Mouse (Mus musculus): Measurements from ENCODE around the gene Ddx47. TPM values are rescaled to one million over a fixed set of nuclear protein-coding genes. Genes with fewer than 3 reads are reported as not detected.

The Ddx47 gene
- polyA plus RNA-seq, 1 experiment from 2014 or later: 90.8 TPM

- no peaks in the 10 kb centered on the region for H3K9me3 ChIP-seq (ENCODE audit: control insufficient read depth, low read length)
- H3K27ac ChIP-seq (replicated peaks; ENCODE audit: low read depth, low read length): no peak overlapping the region
- peaks cover 7% of the 10 kb centered on the region; the same call in 1 of the 2 replicates for H3K4me1 ChIP-seq (ENCODE audit: control insufficient read depth, insufficient read depth, low read length)
- no peak overlapping the region for H3K9ac ChIP-seq (ENCODE audit: low read depth, low read length)
- ATAC-seq (ENCODE audit: low read depth): no peak
- DNase-seq (ENCODE audit: low spot score): no peak
- H3K4me3 ChIP-seq (ENCODE audit: low read depth, low read length): no peak overlapping the region
- no peak overlapping the region for H3K4me2 ChIP-seq (ENCODE audit: low read depth, low read length)
- no peaks in the 10 kb centered on the region for H3K27me3 ChIP-seq (replicated peaks; ENCODE audit: control insufficient read depth, insufficient read depth, low read length)
- 35% methylated on average over 6 of the region's 6 CpGs for WGBS
- no peaks in the 10 kb centered on the region for H3K36me3 ChIP-seq (ENCODE audit: control insufficient read depth, insufficient read depth, low read length)
Observed at GRCm38 (mm10) chr6:134976628-134977027, 34.8 kb upstream of the Ddx47 start.

GRCm38 (mm10) chr6:134981231-134982062, 30.0 kb upstream of the Ddx47 start, which contains the start of gene Apold1:
Gene Apold1, plus strand, starts transcription at chr6:134981718.
- 0 out of 2 replicates have a peak, but pooled peaks cover 9% of the 10 kb centered on the region for H3K27me3 ChIP-seq (replicated peaks; ENCODE audit: control insufficient read depth, insufficient read depth, low read length)
- H3K9me3 ChIP-seq (ENCODE audit: control insufficient read depth, low read length): no peaks in the 10 kb centered on the region
- H3K27ac ChIP-seq (replicated peaks; ENCODE audit: low read depth, low read length): peak within 1 kb of the TSS; percentile 33; the same call in 1 of the 2 replicates
- no peaks in the 10 kb centered on the region for H3K36me3 ChIP-seq (ENCODE audit: control insufficient read depth, insufficient read depth, low read length)
- peak within 1 kb of the TSS; percentile 50 for H3K4me2 ChIP-seq (ENCODE audit: low read depth, low read length)
- peak within 1 kb of the TSS; percentile 24; the same call in 1 of the 2 replicates for H3K4me3 ChIP-seq (ENCODE audit: low read depth, low read length)
- H3K4me1 ChIP-seq (ENCODE audit: control insufficient read depth, insufficient read depth, low read length): peaks cover 11% of the 10 kb centered on the region; the same call in 1 of the 2 replicates
- peak; percentile 51; the same call in 1 of the 2 replicates for ATAC-seq (ENCODE audit: low read depth)
- peak within 1 kb of the TSS; percentile 46; the same call in 1 of the 2 replicates for H3K9ac ChIP-seq (ENCODE audit: low read depth, low read length)
- whole genome bisulfite sequencing: 32% methylated on average over 22 of the region's 22 CpGs
- peak; percentile 73 for DNase-seq (ENCODE audit: low spot score)

- Histone ChIP-seq H3K9ac (ENCODE audit: low read depth, low read length) (peak overlapping the region; percentile 64), H3K27ac (replicated peaks; ENCODE audit: low read depth, low read length) (no peak overlapping the region), H3K9me3 (ENCODE audit: control insufficient read depth, low read length) (no peaks in the 10 kb centered on the region), H3K4me3 (ENCODE audit: low read depth, low read length) (peak overlapping the region; percentile 64), H3K4me1 (ENCODE audit: control insufficient read depth, insufficient read depth, low read length) (peaks cover 11% of the 10 kb centered on the region; the same call in 1 of the 2 replicates), H3K4me2 (ENCODE audit: low read depth, low read length) (peak overlapping the region; percentile 95), H3K27me3 (replicated peaks; ENCODE audit: control insufficient read depth, insufficient read depth, low read length) (0 out of 2 replicates have a peak, but pooled peaks cover 9% of the 10 kb centered on the region), H3K36me3 (ENCODE audit: control insufficient read depth, insufficient read depth, low read length) (no peaks in the 10 kb centered on the region)
- ATAC-seq (ENCODE audit: low read depth) (peak; percentile 88), DNase-seq (ENCODE audit: low spot score) (peak; percentile 93)
- 4% methylated on average over 35 of the region's 62 CpGs for WGBS
Observed at GRCm38 (mm10) chr6:134983529-134984370, 27.7 kb upstream of the Ddx47 start.

- DNase-seq (ENCODE audit: low spot score) (no peak), ATAC-seq (ENCODE audit: low read depth) (no peak)
- H3K36me3 ChIP-seq (ENCODE audit: control insufficient read depth, insufficient read depth, low read length): no peaks in the 10 kb centered on the region
- no peak overlapping the region for H3K27ac ChIP-seq (replicated peaks; ENCODE audit: low read depth, low read length)
- H3K9ac ChIP-seq (ENCODE audit: low read depth, low read length): no peak overlapping the region
- 0 out of 2 replicates have a peak, but pooled peaks cover 9% of the 10 kb centered on the region for H3K27me3 ChIP-seq (replicated peaks; ENCODE audit: control insufficient read depth, insufficient read depth, low read length)
- peaks cover 11% of the 10 kb centered on the region; the same call in 1 of the 2 replicates for H3K4me1 ChIP-seq (ENCODE audit: control insufficient read depth, insufficient read depth, low read length)
- no peak overlapping the region for H3K4me2 ChIP-seq (ENCODE audit: low read depth, low read length)
- H3K9me3 ChIP-seq (ENCODE audit: control insufficient read depth, low read length): no peaks in the 10 kb centered on the region
- H3K4me3 ChIP-seq (ENCODE audit: low read depth, low read length): no peak overlapping the region
- 75% methylated on average over 3 of the region's 3 CpGs for WGBS
Observed at GRCm38 (mm10) chr6:134984748-134985147, 26.7 kb upstream of the Ddx47 start.

GRCm38 (mm10) chr6:134988377-134988776, 23.0 kb upstream of the Ddx47 start:
- 0 out of 2 replicates have a peak, but pooled peaks cover 4% of the 10 kb centered on the region for H3K4me1 ChIP-seq (ENCODE audit: control insufficient read depth, insufficient read depth, low read length)
- no peak overlapping the region for H3K27ac ChIP-seq (replicated peaks; ENCODE audit: low read depth, low read length)
- H3K4me2 ChIP-seq (ENCODE audit: low read depth, low read length): no peak overlapping the region
- DNase-seq (ENCODE audit: low spot score) (no peak), ATAC-seq (ENCODE audit: low read depth) (no peak)
- H3K9me3 ChIP-seq (ENCODE audit: control insufficient read depth, low read length): no peaks in the 10 kb centered on the region
- no peak overlapping the region for H3K4me3 ChIP-seq (ENCODE audit: low read depth, low read length)
- WGBS: 78% methylated on average over 9 of the region's 9 CpGs
- H3K9ac ChIP-seq (ENCODE audit: low read depth, low read length): no peak overlapping the region
- no peaks in the 10 kb centered on the region for H3K36me3 ChIP-seq (ENCODE audit: control insufficient read depth, insufficient read depth, low read length)
- no peaks in the 10 kb centered on the region for H3K27me3 ChIP-seq (replicated peaks; ENCODE audit: control insufficient read depth, insufficient read depth, low read length)

DNA sequence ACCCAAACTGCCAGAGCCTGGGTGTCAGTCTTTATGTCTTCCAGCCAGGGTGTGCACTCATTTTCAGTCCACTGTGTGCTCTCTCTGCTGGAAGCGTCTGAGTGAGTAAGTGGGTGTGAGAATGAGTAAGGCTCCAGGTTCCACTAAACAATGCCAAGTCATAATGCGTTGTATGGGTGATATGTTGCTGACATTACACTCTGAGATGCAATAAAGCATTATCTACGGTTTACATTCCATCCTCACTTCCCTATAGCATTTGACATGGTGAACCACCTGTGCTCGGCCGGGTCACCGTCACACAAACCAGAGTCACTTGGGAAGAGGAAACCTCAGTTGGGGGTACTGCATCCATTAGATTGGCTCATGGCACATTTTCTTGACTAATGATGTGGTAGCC, 20.7 kb upstream of the Ddx47 start:
- Histone ChIP-seq H3K9ac (ENCODE audit: low read depth, low read length) (no peak overlapping the region), H3K4me1 (ENCODE audit: control insufficient read depth, insufficient read depth, low read length) (no peaks in the 10 kb centered on the region), H3K27ac (replicated peaks; ENCODE audit: low read depth, low read length) (no peak overlapping the region), H3K4me3 (ENCODE audit: low read depth, low read length) (no peak overlapping the region), H3K4me2 (ENCODE audit: low read depth, low read length) (no peak overlapping the region), H3K9me3 (ENCODE audit: control insufficient read depth, low read length) (no peaks in the 10 kb centered on the region), H3K27me3 (replicated peaks; ENCODE audit: control insufficient read depth, insufficient read depth, low read length) (no peaks in the 10 kb centered on the region), H3K36me3 (ENCODE audit: control insufficient read depth, insufficient read depth, low read length) (no peaks in the 10 kb centered on the region)
- DNase-seq (ENCODE audit: low spot score) (no peak), ATAC-seq (ENCODE audit: low read depth) (no peak)
- WGBS: 91% methylated on average over 6 of the region's 6 CpGs

DNA sequence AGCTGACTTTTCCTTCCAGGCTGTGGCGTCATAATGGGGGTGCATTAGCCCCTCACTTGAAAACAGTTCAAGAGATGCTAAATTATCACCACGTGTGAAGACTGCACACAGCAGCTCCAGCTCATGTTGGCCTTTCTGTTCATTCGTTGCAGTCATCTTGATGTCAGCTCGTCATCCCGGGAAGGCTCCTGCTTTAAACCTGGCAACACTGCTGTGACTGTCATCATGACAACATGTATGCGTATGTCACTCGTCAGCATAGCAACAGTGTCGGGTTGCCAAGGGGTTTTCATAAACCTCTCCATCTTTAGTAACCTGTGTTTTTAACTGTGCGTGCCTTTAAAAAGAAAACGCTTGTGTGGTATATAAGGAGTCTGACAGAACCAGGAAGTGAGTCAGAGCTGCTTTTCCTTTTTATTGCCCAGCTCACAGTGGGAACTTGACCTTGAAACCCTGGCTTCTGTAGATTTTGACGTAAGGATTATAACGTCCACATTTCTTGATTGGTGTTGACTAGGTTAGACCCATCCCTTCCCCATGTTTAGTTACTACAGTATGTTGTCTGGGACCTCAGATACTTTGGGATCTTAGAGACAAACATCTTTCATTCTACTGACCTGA, 17.3 kb upstream of the Ddx47 start:
- no peak overlapping the region for H3K9ac ChIP-seq (ENCODE audit: low read depth, low read length)
- H3K27me3 ChIP-seq (replicated peaks; ENCODE audit: control insufficient read depth, insufficient read depth, low read length): no peaks in the 10 kb centered on the region
- no peak overlapping the region for H3K4me2 ChIP-seq (ENCODE audit: low read depth, low read length)
- H3K27ac ChIP-seq (replicated peaks; ENCODE audit: low read depth, low read length): no peak overlapping the region
- ATAC-seq (ENCODE audit: low read depth) (no peak), DNase-seq (ENCODE audit: low spot score) (no peak)
- no peaks in the 10 kb centered on the region for H3K36me3 ChIP-seq (ENCODE audit: control insufficient read depth, insufficient read depth, low read length)
- no peaks in the 10 kb centered on the region for H3K9me3 ChIP-seq (ENCODE audit: control insufficient read depth, low read length)
- no peak overlapping the region for H3K4me3 ChIP-seq (ENCODE audit: low read depth, low read length)
- H3K4me1 ChIP-seq (ENCODE audit: control insufficient read depth, insufficient read depth, low read length): no peaks in the 10 kb centered on the region
- WGBS: 53% methylated on average over 12 of the region's 12 CpGs

DNA sequence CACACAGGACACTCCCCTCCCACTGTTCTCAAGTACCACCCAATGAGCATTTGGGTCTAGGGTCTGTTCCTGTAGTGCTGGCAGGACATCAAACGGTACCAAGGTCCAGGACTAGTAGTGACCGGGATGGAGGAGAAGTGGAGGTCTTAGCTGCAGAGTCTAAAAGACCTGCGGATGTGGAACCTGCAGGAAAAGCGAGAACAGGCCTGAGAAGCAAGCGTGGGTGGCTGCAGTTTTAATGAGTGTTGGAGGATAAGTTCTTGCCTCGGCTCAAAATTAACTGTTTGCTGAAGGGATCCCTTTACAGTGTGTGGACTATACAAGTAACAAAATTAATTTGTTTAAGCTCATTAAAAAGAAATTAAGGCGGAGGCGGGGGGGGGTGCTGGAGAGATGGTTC, 16.4 kb upstream of the Ddx47 start:
- ATAC-seq (ENCODE audit: low read depth) (no peak), DNase-seq (ENCODE audit: low spot score) (no peak)
- Histone ChIP-seq H3K9ac (ENCODE audit: low read depth, low read length) (no peak overlapping the region), H3K27me3 (replicated peaks; ENCODE audit: control insufficient read depth, insufficient read depth, low read length) (no peaks in the 10 kb centered on the region), H3K36me3 (ENCODE audit: control insufficient read depth, insufficient read depth, low read length) (no peaks in the 10 kb centered on the region), H3K27ac (replicated peaks; ENCODE audit: low read depth, low read length) (no peak overlapping the region), H3K4me1 (ENCODE audit: control insufficient read depth, insufficient read depth, low read length) (no peaks in the 10 kb centered on the region), H3K4me3 (ENCODE audit: low read depth, low read length) (no peak overlapping the region), H3K9me3 (ENCODE audit: control insufficient read depth, low read length) (no peaks in the 10 kb centered on the region), H3K4me2 (ENCODE audit: low read depth, low read length) (no peak overlapping the region)
- WGBS: 80% methylated on average over 8 of the region's 8 CpGs

Measured in embryonic facial prominence, embryonic 14.5 days (tissue).